Mouse (Mus musculus): ENCODE data around the gene Abhd8. TPM values are rescaled to one million over a fixed set of nuclear protein-coding genes. Genes with fewer than 3 reads are reported as not detected.

The Abhd8 gene
- polyA plus RNA-seq, 1 experiment, result 73.6 TPM

DNA sequence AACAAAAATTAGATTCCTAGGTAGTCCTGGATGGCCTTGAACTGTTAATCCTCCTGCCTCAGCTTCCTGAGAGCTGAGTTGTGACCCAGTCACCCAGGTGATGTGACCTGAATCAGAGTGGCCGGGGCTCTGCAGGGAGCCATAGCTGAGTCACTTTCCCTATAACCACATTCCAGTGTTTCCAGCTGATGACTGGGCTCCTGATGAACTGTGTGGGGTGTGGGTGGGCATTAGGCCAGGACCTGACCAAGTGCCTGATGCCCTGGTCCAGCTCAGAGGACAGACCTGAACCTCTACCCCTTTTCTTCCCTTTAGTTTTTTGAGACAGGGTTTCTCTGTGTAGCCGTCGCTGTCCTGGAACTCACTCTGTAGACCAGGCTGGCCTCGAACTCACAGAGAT is 41.9 kb upstream of the Abhd8 start:
- TF ChIP-seq USF1 (IDR thresholded peaks at IDR 0.05; ENCODE audit: low read depth), result no peak
- Histone ChIP-seq H3K79me3 (ENCODE audit: low read depth) (no peaks in the 10 kb centered on the region), H3K27me3 (ENCODE audit: control insufficient read depth, insufficient read depth, insufficient read length) (peaks cover 34% of the 10 kb centered on the region), H3K79me2 (ENCODE audit: control insufficient read depth, insufficient read depth) (no peaks in the 10 kb centered on the region), H3K4me3 (ENCODE audit: insufficient read depth, poor library complexity, severe bottlenecking) (no peak overlapping the region), H3K36me3 (ENCODE audit: control insufficient read depth, insufficient read depth) (no peaks in the 10 kb centered on the region), H3ac (ENCODE audit: control insufficient read depth, insufficient read length, low read depth) (no peak overlapping the region)

DNA sequence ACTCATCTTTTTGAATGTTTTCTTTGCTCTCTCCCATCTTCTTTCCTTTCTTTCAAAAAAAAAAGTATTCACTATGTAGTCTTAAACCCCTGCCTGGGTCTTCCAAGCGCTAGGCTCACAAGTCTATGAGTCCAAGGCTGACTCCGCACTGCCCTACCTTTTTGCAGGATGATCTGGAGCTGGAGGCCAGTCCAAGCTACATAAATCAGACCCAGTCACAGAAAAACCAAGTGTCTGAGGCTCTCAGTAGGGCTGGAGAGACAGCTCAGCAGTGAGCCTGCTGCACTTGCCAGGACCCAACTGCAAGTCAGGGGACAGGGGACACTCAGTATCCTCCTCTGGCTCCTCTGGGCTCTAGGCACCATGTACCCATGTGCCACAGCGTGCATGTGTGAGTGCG is 40.9 kb upstream of the Abhd8 start:
- H3K79me2 ChIP-seq (ENCODE audit: control insufficient read depth, insufficient read depth), result no peaks in the 10 kb centered on the region

DNA sequence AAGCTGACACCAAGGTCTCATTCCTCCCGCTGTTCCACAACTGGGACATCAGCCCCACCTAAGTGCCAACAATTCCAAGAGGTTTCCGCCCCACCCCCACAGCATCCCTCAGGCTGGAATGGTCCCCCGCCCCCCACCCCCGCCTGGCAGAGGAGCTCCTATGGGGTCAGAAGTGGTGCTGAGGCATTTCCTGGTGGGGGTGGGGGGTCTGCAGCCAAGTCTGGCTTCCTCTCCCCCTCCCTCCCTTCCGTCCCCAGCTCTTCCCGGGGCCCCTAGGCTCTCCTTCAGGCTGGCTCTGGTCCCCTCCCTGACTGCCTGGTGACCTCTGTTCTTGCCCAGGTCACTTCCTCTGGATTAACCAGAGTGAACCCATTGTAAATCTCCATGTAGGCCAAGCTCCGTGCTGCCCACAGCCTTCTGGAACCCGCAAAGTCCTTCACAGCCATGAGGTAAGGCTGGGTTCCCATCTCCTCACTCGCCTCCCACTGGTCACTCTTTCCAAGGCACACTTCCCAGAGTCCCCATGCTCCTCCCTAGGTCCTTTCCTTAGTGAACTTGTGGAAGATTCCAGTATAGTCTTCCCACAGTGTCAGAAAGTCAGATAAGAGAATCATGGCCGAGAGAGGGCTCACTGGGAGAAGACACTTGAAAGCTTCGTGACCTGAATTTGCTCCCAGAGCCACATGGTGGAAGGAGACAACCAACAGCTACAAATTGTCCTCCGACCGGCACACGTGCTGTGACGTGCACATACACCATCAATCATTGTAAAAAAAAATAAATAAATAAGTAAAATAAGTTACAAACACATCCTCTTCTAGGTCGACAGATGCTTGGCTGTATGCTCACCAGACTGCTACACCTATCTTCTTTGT is 35.6 kb upstream of the Abhd8 start:
- no peak overlapping the region for H3ac ChIP-seq (ENCODE audit: control insufficient read depth, insufficient read length, low read depth)
- no peaks in the 10 kb centered on the region for H3K27me3 ChIP-seq (ENCODE audit: control insufficient read depth, insufficient read depth, insufficient read length)
- H3K4me3 ChIP-seq (ENCODE audit: insufficient read depth, poor library complexity, severe bottlenecking), result no peak overlapping the region
- TF ChIP-seq MYOD1 (IDR thresholded peaks at IDR 0.05; ENCODE audit: control insufficient read depth, insufficient read length, low read depth), result no peak
- H3K79me2 ChIP-seq (ENCODE audit: control insufficient read depth, insufficient read depth), result no peaks in the 10 kb centered on the region
- H3K36me3 ChIP-seq (ENCODE audit: control insufficient read depth, insufficient read depth), result no peaks in the 10 kb centered on the region
- no peaks in the 10 kb centered on the region for H3K79me3 ChIP-seq (ENCODE audit: low read depth)

More for the DNA sequence above, 40.9 kb upstream of the Abhd8 start:
- Histone ChIP-seq H3K36me3 (ENCODE audit: control insufficient read depth, insufficient read depth) (no peaks in the 10 kb centered on the region), H3K4me3 (ENCODE audit: insufficient read depth, poor library complexity, severe bottlenecking) (no peak overlapping the region), H3ac (ENCODE audit: control insufficient read depth, insufficient read length, low read depth) (no peak overlapping the region), H3K27me3 (ENCODE audit: control insufficient read depth, insufficient read depth, insufficient read length) (peaks cover 25% of the 10 kb centered on the region), H3K79me3 (ENCODE audit: low read depth) (no peaks in the 10 kb centered on the region)
- TF ChIP-seq FOSL1 (IDR thresholded peaks at IDR 0.05; ENCODE audit: insufficient read depth, low read length, poor library complexity, severe bottlenecking) (no peak), USF1 (IDR thresholded peaks at IDR 0.05; ENCODE audit: low read depth) (no peak), MYOG (IDR thresholded peaks at IDR 0.05; ENCODE audit: control insufficient read depth, extremely low read depth, insufficient read length) (no peak), CTCF (IDR thresholded peaks at IDR 0.05; ENCODE audit: control insufficient read depth, insufficient read depth, insufficient read length) (no peak), MYOD1 (IDR thresholded peaks at IDR 0.05; ENCODE audit: control insufficient read depth, insufficient read length, low read depth) (no peak), MAX (IDR thresholded peaks at IDR 0.05) (no peak), CEBPB (IDR thresholded peaks at IDR 0.05; ENCODE audit: low read depth) (no peak)

DNA sequence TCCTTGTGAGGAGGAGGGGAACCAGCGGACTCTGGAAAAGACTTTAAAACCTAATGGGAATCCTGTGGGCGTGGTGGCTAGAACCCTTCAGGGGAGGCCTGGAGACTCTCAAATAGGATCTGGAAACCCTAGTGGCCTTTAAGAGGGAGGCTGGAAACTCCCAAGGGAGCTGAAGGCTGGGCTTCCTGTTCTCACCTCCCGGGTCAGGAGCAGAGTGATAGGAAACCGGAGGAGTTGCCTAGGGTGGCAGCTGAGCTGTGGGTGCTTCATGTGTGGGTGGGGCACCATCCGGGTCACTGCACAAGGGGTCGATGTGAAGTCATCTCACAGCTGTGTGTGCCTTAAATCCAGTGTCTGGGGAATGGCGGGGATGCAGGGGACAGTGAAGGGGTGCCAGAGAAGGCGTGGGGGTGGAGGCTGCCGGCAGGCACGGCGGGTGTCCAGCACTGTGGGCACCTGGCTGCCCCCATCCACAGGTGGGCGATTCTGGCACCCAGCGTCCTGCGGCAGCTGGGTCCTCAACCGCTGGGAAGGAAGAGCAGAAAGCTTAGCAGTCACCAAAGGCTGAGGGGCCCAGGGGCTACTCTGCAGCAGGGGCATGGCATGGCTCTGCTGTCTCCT is 34.5 kb upstream of the Abhd8 start:
- H3K4me3 ChIP-seq (ENCODE audit: insufficient read depth, poor library complexity, severe bottlenecking), result no peak overlapping the region
- H3K36me3 ChIP-seq (ENCODE audit: control insufficient read depth, insufficient read depth), result no peaks in the 10 kb centered on the region
- H3ac ChIP-seq (ENCODE audit: control insufficient read depth, insufficient read length, low read depth), result no peak overlapping the region
- TF ChIP-seq MAX (IDR thresholded peaks at IDR 0.05), result no peak
- no peak for TF ChIP-seq CTCF (IDR thresholded peaks at IDR 0.05; ENCODE audit: control insufficient read depth, insufficient read depth, insufficient read length)
- TF ChIP-seq FOSL1 (IDR thresholded peaks at IDR 0.05; ENCODE audit: insufficient read depth, low read length, poor library complexity, severe bottlenecking), result no peak
- TF ChIP-seq CEBPB (IDR thresholded peaks at IDR 0.05; ENCODE audit: low read depth), result no peak
- no peak for TF ChIP-seq USF1 (IDR thresholded peaks at IDR 0.05; ENCODE audit: low read depth)
- TF ChIP-seq MYOG (IDR thresholded peaks at IDR 0.05; ENCODE audit: control insufficient read depth, extremely low read depth, insufficient read length), result no peak
- TF ChIP-seq MYOD1 (IDR thresholded peaks at IDR 0.05; ENCODE audit: control insufficient read depth, insufficient read length, low read depth), result no peak
- no peaks in the 10 kb centered on the region for H3K79me3 ChIP-seq (ENCODE audit: low read depth)
- no peaks in the 10 kb centered on the region for H3K27me3 ChIP-seq (ENCODE audit: control insufficient read depth, insufficient read depth, insufficient read length)
- H3K79me2 ChIP-seq (ENCODE audit: control insufficient read depth, insufficient read depth), result no peaks in the 10 kb centered on the region

DNA sequence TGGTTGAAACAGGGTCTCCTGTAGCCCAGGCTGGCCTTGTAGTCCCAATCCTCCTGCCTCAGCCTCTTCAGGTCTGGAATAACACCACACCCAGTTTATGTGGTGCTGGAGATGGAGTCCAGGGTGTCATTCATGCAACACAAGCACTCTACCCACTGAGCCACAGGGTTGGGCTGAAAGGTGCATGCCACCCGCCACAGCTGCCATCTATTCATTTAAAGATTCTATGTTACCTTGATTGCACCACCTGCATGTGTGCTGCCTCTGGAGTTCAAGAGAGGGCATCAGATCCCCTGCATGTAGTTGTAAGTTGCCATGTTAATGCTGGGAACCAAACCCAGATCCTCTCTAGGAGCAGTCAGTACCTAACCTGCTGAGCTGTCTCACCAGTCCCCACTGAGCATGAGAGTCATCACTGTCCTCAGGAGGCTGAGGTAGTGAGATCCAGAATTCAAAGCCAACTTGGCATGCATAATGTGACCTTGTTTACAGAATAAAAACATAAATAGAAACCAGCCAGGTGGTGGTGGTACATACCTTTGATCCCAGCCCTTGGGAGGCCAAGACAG is 33.7 kb upstream of the Abhd8 start:
- Histone ChIP-seq H3ac (ENCODE audit: control insufficient read depth, insufficient read length, low read depth) (no peak overlapping the region), H3K36me3 (ENCODE audit: control insufficient read depth, insufficient read depth) (peaks cover 5% of the 10 kb centered on the region), H3K27me3 (ENCODE audit: control insufficient read depth, insufficient read depth, insufficient read length) (no peaks in the 10 kb centered on the region), H3K79me2 (ENCODE audit: control insufficient read depth, insufficient read depth) (no peaks in the 10 kb centered on the region), H3K79me3 (ENCODE audit: low read depth) (no peaks in the 10 kb centered on the region), H3K4me3 (ENCODE audit: insufficient read depth, poor library complexity, severe bottlenecking) (no peak overlapping the region)
- TF ChIP-seq USF1 (IDR thresholded peaks at IDR 0.05; ENCODE audit: low read depth) (no peak), CEBPB (IDR thresholded peaks at IDR 0.05; ENCODE audit: low read depth) (no peak), MYOG (IDR thresholded peaks at IDR 0.05; ENCODE audit: control insufficient read depth, extremely low read depth, insufficient read length) (no peak), MYOD1 (IDR thresholded peaks at IDR 0.05; ENCODE audit: control insufficient read depth, insufficient read length, low read depth) (no peak), FOSL1 (IDR thresholded peaks at IDR 0.05; ENCODE audit: insufficient read depth, low read length, poor library complexity, severe bottlenecking) (no peak), CTCF (IDR thresholded peaks at IDR 0.05; ENCODE audit: control insufficient read depth, insufficient read depth, insufficient read length) (no peak), MAX (IDR thresholded peaks at IDR 0.05) (no peak)

DNA sequence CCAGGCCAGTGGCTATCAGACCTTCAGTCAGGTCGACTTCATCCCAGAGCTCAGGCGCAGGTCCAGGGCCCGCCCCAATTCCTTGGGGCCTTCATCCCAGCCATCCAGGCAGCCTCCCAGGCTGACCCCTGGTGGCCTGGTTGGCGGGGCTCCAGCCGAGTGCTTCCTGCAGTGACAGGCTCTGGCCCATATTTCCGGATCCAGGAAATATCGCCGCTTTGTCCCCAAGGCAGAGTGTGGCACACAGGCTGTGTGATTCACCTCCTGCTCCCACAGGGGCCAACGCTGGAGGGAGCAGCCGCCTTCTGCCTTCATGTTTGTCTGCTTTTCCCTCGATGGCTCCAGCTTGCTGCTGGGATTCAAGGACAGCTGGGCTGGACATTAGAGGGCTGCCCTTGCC is 33.0 kb upstream of the Abhd8 start:
- H3ac ChIP-seq (ENCODE audit: control insufficient read depth, insufficient read length, low read depth), result peak overlapping the region; percentile 42
- H3K27me3 ChIP-seq (ENCODE audit: control insufficient read depth, insufficient read depth, insufficient read length), result no peaks in the 10 kb centered on the region
- no peak for TF ChIP-seq USF1 (IDR thresholded peaks at IDR 0.05; ENCODE audit: low read depth)
- TF ChIP-seq MYOD1 (IDR thresholded peaks at IDR 0.05; ENCODE audit: control insufficient read depth, insufficient read length, low read depth), result no peak
- TF ChIP-seq FOSL1 (IDR thresholded peaks at IDR 0.05; ENCODE audit: insufficient read depth, low read length, poor library complexity, severe bottlenecking), result no peak
- TF ChIP-seq MAX (IDR thresholded peaks at IDR 0.05), result no peak
- TF ChIP-seq CTCF (IDR thresholded peaks at IDR 0.05; ENCODE audit: control insufficient read depth, insufficient read depth, insufficient read length), result no peak
- TF ChIP-seq MYOG (IDR thresholded peaks at IDR 0.05; ENCODE audit: control insufficient read depth, extremely low read depth, insufficient read length), result no peak
- TF ChIP-seq CEBPB (IDR thresholded peaks at IDR 0.05; ENCODE audit: low read depth), result no peak
- peaks cover 8% of the 10 kb centered on the region for H3K36me3 ChIP-seq (ENCODE audit: control insufficient read depth, insufficient read depth)
- no peaks in the 10 kb centered on the region for H3K79me2 ChIP-seq (ENCODE audit: control insufficient read depth, insufficient read depth)
- H3K79me3 ChIP-seq (ENCODE audit: low read depth), result no peaks in the 10 kb centered on the region
- no peak overlapping the region for H3K4me3 ChIP-seq (ENCODE audit: insufficient read depth, poor library complexity, severe bottlenecking)

Data from C2C12 (cell line).